Mouse (Mus musculus) gastrocnemius, postnatal 25 days (tissue): ENCODE results near the gene Stac3. TPM values are rescaled to one million over a fixed set of nuclear protein-coding genes. Genes with fewer than 3 reads are reported as not detected.
A peak's percentile ranks its signal among the peaks of the same experiment; 100 is the strongest.

Experiments used
- DNase-seq: peaks from one replicate; pipeline ENCODE4 v3.0.0; 2022
- total RNA-seq, 2 experiments: library from RNA; stranded (reverse); gene quantifications; 1 replicate in 1 of 2; 2 replicates in 1 of 2; pipeline ENCODE4 v1.2.3; 2021

Gene Stac3
- total RNA-seq, 2 experiments from 2014 or later = 308 to 367 TPM

DNA sequence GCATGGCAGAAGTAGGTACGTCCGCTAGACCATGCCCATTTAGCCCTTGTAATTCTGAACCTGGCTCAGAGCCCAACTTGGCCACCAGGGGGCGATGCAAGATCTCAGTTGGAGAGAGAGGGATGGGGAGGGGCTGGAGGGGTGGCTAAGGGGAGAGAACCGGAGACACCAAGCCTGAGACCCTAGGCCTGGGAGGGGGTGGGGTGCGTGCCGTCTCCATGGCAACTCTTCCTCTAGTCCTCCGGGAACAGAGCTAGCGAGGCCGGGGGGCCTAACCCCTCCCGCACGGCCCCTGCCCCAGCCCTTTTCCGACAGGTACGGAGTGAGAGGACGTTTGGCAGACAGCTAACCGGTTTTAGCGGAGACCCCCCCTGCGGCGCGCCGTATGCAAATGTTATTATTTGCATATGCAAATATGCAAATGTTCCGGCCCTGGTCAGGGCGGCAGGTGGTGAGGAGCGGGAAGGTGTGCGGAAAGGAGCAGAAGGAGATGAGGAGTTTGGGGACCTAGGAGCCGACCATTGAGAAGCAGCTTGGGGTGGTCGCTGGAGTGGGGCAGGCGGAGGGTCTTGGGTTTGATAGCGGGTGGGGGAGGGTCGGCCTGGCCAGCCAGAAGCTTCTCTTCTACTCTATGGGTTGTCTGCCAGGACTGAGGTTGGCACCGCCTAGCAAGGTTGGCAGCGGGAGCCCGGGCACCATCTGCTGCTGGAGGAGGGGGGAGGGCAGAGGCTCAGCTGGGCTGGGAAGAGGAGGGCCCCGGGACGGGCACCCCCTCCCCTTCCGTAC, 7.8 kb downstream of the Stac3 start:
- DNase-seq = peak; percentile 63

GRCm38 (mm10) chr10:127509837-127510701, 8.6 kb downstream of the Stac3 start:
- no peak for DNase-seq

GRCm38 (mm10) chr10:127510895-127511617, 9.6 kb downstream of the Stac3 start:
- DNase-seq = no peak

DNA sequence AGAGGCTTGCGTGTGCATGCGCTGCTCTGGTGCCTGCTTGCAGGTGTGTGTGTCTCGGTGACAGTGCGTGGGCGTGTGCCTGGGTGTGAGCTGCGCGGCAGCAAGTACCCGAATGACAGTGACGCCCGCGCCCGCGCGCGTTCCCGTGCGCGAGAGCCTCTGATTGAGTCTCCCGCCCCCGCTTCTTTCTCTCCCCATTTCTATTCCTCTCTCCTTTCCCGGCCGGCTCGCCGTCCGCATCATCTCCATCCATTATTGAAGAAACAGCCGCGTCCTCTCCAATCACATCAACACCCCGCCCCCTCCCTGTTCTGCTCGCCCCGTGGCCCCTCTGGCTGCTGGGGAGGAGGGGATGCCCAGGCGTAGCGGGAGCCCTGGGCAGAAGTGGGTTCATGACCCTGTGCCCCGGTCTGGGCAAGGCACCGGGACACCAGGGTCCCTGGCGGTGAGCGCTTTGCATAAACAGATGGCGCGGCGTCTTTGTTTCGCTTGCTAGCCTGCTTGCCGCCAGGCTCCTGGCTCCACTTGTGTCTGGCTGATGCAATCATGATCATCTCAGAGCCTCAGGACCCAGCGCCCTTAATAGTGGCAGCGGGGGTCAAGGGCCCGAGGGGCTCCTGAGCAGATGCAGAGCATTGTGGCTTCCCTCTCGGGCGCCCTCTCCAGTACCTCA, 10.3 kb downstream of the Stac3 start:
- no peak for DNase-seq

DNA sequence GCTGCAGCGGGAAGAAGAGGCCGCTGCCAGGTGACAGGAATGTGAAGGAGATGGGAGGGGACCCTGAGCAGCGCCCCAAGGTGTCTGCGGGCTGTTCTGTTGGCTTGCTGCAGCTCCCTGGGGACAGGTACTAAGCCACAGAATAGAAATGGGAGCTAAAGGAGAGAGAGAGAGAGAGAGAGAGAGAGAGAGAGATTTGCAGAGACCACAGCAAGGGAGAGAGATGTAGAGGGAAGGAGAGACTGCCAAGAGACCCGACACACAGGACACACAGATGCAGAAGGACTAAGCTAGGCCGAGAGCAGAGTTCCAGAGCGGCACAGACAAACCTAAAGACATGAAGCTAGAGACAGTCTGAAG, 10.8 kb downstream of the Stac3 start:
- DNase-seq = no peak

DNA sequence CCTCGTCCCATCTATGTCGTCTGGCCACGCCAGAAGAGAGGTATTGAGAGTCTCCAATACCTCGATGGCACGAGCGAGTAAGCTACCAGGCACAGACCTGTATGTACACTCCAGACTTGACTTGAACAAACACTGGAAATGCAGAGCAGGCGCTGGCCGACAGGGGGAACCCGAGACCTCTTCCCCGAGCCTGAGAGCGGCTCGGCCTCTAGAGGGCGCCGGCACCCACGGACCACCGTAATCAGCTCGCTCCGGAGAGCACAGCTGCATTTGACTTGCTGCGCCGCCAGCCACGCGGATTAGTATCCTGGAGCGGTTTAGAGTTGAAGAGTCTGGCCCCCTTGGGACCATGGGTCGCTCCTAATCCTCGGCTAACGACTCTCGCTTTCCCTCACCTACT, 11.3 kb downstream of the Stac3 start:
- DNase-seq = peak; percentile 88

DNA sequence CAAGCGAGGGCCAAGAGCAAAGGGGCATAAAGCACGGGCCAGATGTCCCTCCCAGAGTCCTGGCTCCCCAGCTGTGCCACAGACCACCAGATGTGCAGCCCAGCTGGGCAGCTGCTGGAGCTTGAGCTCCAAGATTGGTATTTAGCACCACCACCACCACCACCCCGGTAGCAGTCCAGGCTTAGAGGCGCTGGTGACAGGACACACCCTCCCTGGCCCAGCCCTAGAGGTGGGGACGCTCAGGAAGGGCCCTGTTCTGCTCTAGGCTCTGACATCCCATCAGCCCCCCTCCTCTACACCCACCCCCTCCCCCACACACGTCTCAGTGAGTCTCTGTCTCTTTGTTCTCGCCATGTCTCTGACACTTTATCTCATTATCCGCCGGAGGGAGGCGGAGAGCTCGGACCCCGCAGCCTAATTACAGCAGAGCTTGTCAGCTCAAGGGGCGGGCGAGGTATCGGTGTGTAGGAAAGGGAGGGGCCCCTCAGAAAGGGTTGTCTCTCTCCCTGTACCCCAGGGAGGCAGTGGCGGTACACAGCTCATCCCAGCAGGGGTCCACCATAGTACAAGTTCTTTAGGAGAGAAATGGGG, 12.1 kb downstream of the Stac3 start:
- no peak for DNase-seq

DNA sequence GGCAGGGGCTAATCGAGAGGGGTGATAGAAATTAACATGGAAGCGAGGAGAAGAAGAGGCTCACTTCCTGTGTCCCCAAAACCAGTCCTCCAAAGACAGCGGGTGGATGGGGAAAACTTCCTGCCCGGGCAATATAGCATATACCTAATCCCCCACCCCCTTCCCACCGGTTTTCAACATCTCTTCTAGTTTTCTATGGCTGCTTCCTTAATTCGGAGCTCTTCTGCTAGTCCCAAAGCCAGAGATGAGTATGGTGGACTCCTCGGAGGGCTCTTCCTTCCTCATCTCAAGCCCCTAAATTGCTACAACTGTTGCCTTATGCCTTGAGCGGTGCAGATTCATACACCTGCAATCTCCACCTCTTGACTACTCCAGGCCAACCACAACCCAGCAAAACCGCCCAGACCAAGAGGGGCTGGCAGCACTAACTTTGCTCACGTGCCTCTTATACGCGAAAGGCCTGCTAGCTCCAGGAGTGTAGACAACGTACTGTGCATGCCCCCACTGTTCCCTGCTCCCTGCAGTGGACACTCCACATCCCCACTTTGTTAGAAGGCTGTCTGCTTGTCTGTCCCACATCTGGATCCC, 12.7 kb downstream of the Stac3 start:
- no peak for DNase-seq

- DNase-seq = peak; percentile 74
These were observed 13.3 kb downstream of the Stac3 start, which contains the start of gene Ndufa4l2 for GRCm38 (mm10) chr10:127514764-127515163. Gene Ndufa4l2, plus strand, starts transcription at chr10:127514967.

DNA sequence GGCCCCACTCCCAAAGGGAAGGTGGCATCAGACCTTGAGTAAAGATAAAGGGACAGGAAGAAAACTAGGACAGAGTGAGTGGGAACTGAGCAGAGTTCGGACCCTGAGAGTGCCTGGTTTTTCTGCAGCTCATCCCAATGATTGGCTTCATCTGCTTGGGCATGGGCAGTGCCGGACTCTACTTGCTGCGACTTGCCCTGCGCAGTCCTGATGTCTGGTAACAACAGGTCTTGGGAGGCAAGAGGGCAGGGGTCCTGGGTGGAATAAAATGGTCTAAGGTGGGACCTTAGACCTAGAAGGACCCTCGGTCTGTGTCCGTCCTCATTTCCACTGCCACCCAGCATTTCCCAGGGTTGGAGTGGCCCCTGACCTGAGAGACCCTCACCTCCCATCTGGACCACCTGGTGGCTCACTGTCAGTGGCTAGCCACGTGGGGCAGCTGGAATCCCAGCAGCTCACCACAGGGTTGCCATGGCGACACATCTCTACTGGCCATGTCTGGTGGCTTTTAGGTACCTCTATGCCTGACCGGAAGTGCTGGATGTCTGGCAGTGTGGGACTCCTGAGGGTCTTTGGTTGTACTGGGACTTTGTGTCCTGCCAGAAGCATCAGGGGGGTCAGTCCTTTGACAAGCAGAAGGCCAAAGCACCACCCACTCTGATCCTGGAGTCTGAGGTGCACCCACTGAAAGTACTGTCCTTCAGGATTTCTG, 13.9 kb downstream of the Stac3 start:
- no peak for DNase-seq

DNA sequence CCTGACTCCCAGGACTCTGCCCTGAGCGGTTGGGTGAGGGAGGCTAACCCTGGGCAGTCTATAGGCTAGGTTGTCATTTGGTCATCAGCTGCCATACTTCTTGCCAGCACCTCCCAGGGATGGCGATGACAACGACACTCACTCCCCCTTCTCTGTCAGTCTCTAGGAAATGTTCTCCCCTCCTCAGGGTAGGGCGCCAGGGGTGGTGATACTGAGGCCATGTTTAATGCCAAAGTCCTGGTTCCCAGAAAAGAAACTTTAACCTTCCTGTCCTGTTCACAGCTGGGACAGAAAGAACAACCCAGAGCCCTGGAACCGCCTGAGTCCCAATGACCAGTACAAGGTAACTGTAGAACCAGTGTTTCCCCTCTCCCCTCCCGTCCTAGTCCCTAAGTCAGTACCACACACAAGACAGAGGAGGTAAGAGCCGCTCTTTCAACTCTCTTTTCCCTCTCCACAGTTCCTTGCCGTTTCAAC, 14.5 kb downstream of the Stac3 start:
- no peak for DNase-seq

DNA sequence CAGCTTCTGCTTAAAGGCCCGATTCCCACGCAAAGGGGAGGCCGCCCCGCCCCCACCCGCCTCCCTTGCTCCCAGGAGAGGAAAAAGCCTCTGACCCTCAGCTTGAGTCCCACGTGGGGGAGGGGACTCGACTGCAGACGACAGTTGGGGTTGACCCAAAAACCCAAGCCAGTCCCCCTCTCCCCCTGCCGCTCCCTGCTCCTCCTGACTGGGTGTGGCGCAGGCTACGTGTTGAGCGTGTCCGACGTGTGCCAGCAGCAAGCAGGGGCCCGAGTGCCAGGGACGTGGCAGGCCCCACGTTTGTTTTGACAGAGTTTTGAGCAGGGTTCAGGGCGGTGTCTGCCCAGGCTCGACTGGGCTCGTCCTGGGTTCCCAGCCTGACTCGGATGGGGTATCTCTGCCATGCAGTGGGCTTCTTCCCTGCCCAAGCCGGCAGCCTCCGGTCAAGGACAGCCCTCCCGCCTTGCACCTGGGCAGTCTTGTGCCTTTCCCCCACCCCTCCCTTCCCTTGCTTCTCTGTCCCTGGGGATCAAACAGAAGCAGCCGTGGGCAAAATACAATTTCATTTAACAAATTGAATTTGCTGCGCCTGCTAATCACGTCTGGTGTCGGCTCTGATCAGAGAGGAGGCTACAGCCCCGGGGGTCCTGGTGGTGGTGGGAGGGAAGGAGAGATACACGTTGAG, 15.2 kb downstream of the Stac3 start:
- peak; percentile 65 for DNase-seq

- no peak for DNase-seq
These were observed 16.5 kb downstream of the Stac3 start for GRCm38 (mm10) chr10:127517941-127518340.

GRCm38 (mm10) chr10:127519041-127519701, 17.7 kb downstream of the Stac3 start:
- DNase-seq = no peak

DNA sequence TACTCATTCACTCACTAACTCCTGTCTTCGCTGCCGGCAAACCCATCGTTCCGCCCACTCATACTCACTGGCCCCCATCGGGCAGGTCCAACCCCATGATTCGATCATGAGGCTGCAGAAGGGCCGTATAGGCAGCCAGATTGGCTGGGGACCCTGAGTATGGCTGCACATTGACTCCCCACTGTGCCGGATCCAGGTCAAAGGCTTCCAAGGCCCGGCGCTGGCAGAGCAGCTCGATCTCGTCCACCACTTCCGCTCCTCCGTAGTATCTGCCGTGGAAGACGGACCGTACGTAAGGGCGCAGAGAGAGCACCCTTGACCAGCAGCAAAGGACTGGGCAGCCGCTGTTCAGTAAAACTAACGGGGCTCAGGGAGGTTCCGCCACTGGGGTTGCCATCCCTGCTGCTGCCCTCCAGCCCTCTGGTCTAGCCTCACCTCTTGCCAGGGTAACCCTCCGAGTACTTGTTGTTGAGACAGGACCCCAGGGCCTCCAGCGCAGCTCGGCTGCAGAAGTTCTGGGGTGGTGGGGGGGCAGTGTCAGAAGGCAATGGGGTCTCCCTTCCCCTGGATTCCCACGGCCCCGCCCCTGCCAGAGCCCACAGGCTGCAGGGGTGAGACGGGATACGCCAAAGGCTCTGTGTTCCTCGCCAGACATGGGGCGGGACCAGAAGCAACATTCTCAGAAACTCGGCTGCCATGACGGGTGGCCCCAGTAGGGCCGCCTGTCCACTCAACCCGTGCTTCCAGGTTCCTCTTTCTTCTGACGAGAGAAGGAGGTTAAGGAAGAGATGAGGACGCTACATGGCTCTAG, 18.6 kb downstream of the Stac3 start:
- DNase-seq = no peak

- no peak for DNase-seq
These were observed 19.4 kb downstream of the Stac3 start for GRCm38 (mm10) chr10:127520714-127521357.

GRCm38 (mm10) chr10:127521611-127522080, 20.2 kb downstream of the Stac3 start:
- no peak for DNase-seq
